Mouse (Mus musculus) intestine, embryonic 14.5 days (tissue): ENCODE measurements around the gene Rrbp1. TPM values are rescaled to one million over a fixed set of nuclear protein-coding genes. Genes with fewer than 3 reads are reported as not detected.
A peak's percentile ranks its signal among the peaks of the same experiment; 100 is the strongest.

Experiments
- ATAC-seq: fragments of 200-750 bp; cut with Nextera tagmentation; replicated peaks from 2 replicates; pipeline ENCODE4 v1.8.0; 2017; ENCODE audit warnings: low read depth, moderate number of reproducible peaks, moderate TSS enrichment, moderate library complexity; ENCODE audit not compliant: low FRiP score, low TSS enrichment
- DNase-seq: peaks from one replicate; pipeline ENCODE4 v3.0.0-alpha.2; 2018; ENCODE audit warnings: low spot score
- H3K27ac ChIP-seq: fragments of 300-500 bp; sonication (generic); 2 replicates; pipeline ENCODE4 v1.5.1; 2014; ENCODE audit warnings: low read depth, mild to moderate bottlenecking, control low read depth
- H3K27me3 ChIP-seq: fragments of 300-500 bp; sonication (generic); replicated peaks from 2 replicates; pipeline ENCODE4 v1.6.1; 2014; ENCODE audit warnings: low read length, control low read depth; ENCODE audit not compliant: control insufficient read depth, insufficient read depth
- H3K36me3 ChIP-seq: fragments of 300-500 bp; sonication (generic); 2 replicates; pipeline ENCODE4 v1.6.1; 2014; ENCODE audit warnings: low read length, control low read depth; ENCODE audit not compliant: control insufficient read depth, insufficient read depth
- H3K4me1 ChIP-seq: fragments of 300-500 bp; sonication (generic); replicated peaks from 2 replicates; pipeline ENCODE4 v1.6.1; 2014; ENCODE audit warnings: low read length, control low read depth, mixed read lengths; ENCODE audit not compliant: control insufficient read depth, insufficient read depth
- H3K4me2 ChIP-seq: fragments of 300-500 bp; sonication (generic); 2 replicates; pipeline ENCODE4 v1.6.1; 2014; ENCODE audit warnings: low read length
- H3K4me3 ChIP-seq: fragments of 300-500 bp; sonication (generic); 2 replicates; pipeline ENCODE4 v1.5.1; 2014; ENCODE audit warnings: low read depth, low read length, control low read depth, mixed read lengths
- H3K9ac ChIP-seq: fragments of 300-500 bp; sonication (generic); 2 replicates; pipeline ENCODE4 v1.6.1; 2014; ENCODE audit warnings: mild to moderate bottlenecking, low read length
- H3K9me3 ChIP-seq: fragments of 300-500 bp; sonication (generic); 2 replicates; pipeline ENCODE4 v1.6.1; 2016; ENCODE audit warnings: low read length, control low read depth; ENCODE audit not compliant: control insufficient read depth
- WGBS: fragments of 180-500 bp; shearing (Covaris S2); extraction: QIAGEN DNeasy Blood & Tissue Kit; methylation state at CpG from one replicate; pipeline ENCODE4 v1.1.7; 2014; 5-methylcytosine and 5-hydroxymethylcytosine counted together
- polyA plus RNA-seq: library from polyadenylated mRNA; unstranded; fragments of >200 nt; fragmentation: Nextera tagmentation; extraction: Ambion mirVana; gene quantifications from 2 replicates; pipeline ENCODE4 v1.2.1, GENCODE M21; 2014

Gene Rrbp1
- polyA plus RNA-seq, 1 experiment from 2014 or later = 104 TPM

DNA sequence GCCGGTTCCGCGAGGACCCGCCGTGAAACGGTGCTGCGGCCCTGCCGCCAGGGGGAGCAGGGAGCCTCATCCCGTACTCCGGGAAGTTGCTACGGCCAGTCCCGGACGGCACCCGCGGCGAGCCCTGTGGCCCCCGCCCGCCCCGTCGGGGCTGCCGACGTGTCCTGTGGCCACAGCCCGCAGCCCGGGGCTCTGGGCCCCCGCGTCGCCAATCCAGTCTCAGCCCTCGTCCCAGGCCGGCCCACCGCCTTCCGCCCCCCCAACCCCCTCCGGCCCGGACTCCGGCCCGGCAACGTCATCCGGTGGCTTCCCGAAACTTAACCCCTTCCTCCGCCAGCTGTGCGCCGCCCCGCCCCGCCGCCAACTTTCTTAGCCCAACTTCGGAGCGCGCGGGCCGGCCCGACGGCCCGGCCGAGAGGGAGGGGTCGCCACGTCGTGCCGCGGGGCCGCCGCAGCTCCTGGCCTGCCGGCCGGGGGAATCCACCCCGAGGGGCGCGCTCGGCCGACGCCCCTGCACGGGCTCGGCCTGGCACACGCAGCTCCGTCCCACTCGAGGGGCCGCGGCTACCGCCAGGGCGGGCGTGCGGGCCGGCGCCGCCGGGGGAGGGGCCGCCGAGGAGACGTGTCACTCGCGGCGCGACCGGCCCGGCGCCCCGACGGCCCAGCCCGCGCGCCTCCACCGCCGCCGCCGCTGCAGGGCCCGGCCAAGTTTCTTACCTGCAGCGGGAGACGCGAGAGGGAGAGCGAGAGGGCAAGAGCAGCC is 600 bp downstream of the Rrbp1 start:
- Histone ChIP-seq H3K9ac (peak overlapping the region; percentile 99), H3K36me3 (0 out of 2 replicates have a peak, but pooled peaks cover 3% of the 10 kb centered on the region), H3K4me2 (peak overlapping the region; percentile 92), H3K27ac (peak overlapping the region; percentile 98), H3K4me1 (peaks cover 39% of the 10 kb centered on the region), H3K27me3 (no peaks in the 10 kb centered on the region), H3K9me3 (no peaks in the 10 kb centered on the region), H3K4me3 (peak overlapping the region; percentile 91)
- ATAC-seq = peak; percentile 44
- WGBS = under 1% methylated on average over 77 of the region's 107 CpGs
- DNase-seq = no peak

DNA sequence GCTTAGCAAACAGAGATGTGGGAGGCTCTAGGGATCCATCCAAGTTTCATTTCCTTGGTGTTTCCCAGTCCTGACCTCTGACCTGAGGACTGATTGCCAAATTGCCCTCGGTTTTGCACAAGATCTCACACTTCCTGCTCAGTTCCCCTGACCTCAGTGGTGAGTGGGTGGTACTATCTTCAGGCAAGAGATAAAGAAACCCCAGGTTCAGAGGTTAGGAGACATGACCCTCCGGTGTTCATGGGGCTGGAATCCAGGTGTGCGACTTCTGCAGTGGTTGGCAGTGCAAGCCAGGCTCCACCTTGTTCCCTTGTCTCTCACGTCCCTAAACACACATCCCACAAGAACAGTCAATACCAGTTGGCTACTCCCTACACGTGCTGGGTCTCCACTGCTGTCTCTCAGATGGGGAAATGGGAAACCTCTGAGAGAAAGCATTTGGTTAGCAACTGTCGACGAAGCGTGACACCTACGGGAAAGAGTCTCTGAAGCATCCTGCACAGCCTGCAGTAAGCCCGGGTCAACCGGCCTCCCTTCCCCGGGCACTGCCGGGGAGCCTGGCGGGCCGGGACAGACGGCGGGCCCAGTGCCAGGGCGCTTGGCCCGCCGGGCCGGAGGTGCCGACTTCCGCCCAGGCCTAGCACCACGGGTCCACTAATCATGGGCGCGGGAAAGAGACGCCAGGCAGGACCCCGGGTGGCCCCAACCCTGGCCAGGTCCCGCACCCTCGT is 1.3 kb downstream of the Rrbp1 start:
- ATAC-seq = peak; percentile 22
- peak; percentile 93 for DNase-seq
- peaks cover 46% of the 10 kb centered on the region for H3K4me1 ChIP-seq
- WGBS = 2% methylated on average over 30 of the region's 30 CpGs
- no peaks in the 10 kb centered on the region for H3K27me3 ChIP-seq
- H3K4me3 ChIP-seq = peak overlapping the region; percentile 91
- H3K27ac ChIP-seq = peak overlapping the region; percentile 98
- H3K9ac ChIP-seq = peak overlapping the region; percentile 99
- peak overlapping the region; percentile 92 for H3K4me2 ChIP-seq
- 0 out of 2 replicates have a peak, but pooled peaks cover 3% of the 10 kb centered on the region for H3K36me3 ChIP-seq
- H3K9me3 ChIP-seq = no peaks in the 10 kb centered on the region

DNA sequence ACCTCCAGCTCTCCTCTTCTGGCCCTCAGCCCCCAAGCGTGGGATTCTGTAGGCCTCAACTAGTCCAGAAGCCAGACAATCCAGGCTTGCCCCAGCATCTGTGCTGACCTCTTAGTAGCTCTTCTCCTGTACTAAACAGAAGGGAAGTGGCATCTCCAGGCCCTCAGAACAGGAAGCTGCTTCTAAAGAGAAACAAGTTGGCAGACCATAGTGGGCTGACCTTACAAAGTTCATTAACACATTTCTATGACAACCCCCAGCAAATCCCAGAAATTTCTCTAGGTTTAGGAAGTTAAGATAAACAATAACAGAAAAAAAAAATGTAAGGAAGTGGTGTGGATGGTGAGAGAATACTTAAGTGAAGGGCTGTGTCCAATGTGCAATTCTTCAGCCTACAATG is 2.0 kb downstream of the Rrbp1 start:
- ATAC-seq = no peak
- Histone ChIP-seq H3K9ac (peak overlapping the region; percentile 99; the same call in 1 of the 2 replicates), H3K27me3 (no peaks in the 10 kb centered on the region), H3K4me2 (peak overlapping the region; percentile 92), H3K4me3 (peak overlapping the region; percentile 91), H3K27ac (0 out of 2 replicates have a peak overlapping the region, but pooled peaks have one; percentile 98), H3K36me3 (0 out of 2 replicates have a peak, but pooled peaks cover 3% of the 10 kb centered on the region), H3K9me3 (no peaks in the 10 kb centered on the region), H3K4me1 (peaks cover 49% of the 10 kb centered on the region)
- 56% methylated on average over 1 of the region's 1 CpGs for WGBS
- peak; percentile 52 for DNase-seq

DNA sequence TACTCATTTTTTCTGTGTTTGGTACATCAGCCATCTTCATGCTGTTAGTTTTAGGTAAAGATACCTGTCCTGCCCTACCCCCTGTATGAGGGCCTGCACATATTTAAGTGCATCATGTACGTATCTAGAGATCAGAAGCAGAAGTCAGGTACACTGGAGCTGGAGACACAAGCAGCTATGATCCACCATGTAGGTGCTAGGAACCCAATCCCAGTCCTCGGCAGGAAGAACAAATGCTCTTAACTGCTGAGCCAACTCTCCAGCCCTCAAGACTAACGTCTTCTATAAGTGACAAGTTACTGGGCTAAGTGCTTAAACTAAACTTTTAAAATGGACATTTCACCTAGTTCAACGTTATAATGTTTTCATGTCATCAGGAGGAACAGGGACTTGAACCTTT is 3.9 kb downstream of the Rrbp1 start:
- peaks cover 57% of the 10 kb centered on the region for H3K4me1 ChIP-seq
- no peak overlapping the region for H3K27ac ChIP-seq
- H3K9ac ChIP-seq = no peak overlapping the region
- WGBS = 83% methylated on average over 4 of the region's 4 CpGs
- DNase-seq (peak; percentile 41), ATAC-seq (no peak)
- H3K4me2 ChIP-seq = no peak overlapping the region
- 0 out of 2 replicates have a peak, but pooled peaks cover 7% of the 10 kb centered on the region for H3K36me3 ChIP-seq
- H3K9me3 ChIP-seq = no peaks in the 10 kb centered on the region
- no peak overlapping the region for H3K4me3 ChIP-seq
- H3K27me3 ChIP-seq = no peaks in the 10 kb centered on the region

DNA sequence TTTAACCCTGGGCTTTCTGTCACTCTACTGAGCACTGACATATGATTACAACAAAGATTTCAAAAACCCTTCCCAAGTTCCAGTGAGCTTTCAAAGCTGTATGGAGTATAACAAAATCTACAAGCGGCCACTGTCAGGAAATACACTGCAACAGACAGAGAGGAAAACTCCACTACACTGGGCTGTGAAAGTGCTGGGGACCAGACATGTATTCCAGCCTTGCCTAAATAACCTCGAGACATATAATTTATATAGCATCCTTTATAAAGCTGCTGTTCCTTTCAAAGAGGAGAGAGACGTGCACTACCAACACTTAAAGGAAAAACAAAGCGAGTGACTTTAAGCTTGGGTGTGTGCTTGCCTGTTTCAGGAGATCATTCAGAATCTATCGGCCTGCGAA is 4.4 kb downstream of the Rrbp1 start:
- no peak overlapping the region for H3K27ac ChIP-seq
- 0 out of 2 replicates have a peak, but pooled peaks cover 7% of the 10 kb centered on the region for H3K36me3 ChIP-seq
- H3K27me3 ChIP-seq = no peaks in the 10 kb centered on the region
- H3K9ac ChIP-seq = no peak overlapping the region
- 69% methylated on average over 6 of the region's 6 CpGs for WGBS
- peak; percentile 46 for DNase-seq
- H3K9me3 ChIP-seq = no peaks in the 10 kb centered on the region
- H3K4me1 ChIP-seq = peaks cover 57% of the 10 kb centered on the region
- no peak for ATAC-seq
- H3K4me3 ChIP-seq = no peak overlapping the region
- no peak overlapping the region for H3K4me2 ChIP-seq

DNA sequence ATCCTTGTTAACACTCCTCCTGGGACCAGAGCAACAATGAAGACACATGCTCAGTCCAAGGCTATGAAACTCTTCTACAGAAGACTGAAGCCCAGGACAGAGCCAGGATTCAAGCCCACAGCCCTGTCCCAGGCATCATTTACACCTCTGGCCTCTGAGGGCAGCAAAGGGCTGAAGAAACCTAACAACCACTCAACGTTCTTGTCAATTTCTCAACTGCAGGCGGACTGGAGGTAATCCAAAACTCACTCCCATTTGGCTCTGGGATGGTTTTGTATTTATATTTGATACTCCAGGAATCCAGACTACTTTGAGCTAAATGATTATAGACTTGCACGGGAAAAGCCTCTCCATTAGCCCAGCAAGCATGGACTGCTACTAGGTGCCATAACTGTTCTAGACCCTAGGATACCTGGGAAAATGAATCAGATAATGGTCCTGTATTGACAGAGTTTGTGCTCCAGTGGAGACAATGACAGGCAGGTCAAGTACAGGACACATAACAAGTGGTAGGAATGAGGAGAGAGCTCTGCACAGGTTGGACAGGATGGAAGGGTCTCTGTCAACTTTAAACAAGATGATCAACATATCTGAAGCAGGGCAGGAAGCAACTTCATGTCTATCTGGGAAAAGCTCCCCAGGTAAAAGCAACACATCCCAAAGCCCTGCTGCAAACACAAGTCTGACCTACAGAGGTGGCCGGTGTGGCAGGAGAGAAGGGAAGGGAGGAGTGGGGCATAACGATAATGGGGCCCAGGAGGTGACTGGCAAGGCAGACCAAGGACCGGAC is 5.7 kb downstream of the Rrbp1 start:
- Histone ChIP-seq H3K4me1 (peaks cover 57% of the 10 kb centered on the region), H3K27ac (no peak overlapping the region), H3K4me3 (no peak overlapping the region), H3K36me3 (0 out of 2 replicates have a peak, but pooled peaks cover 7% of the 10 kb centered on the region), H3K4me2 (no peak overlapping the region), H3K27me3 (no peaks in the 10 kb centered on the region), H3K9ac (no peak overlapping the region), H3K9me3 (no peaks in the 10 kb centered on the region)
- DNase-seq (peak; percentile 50), ATAC-seq (no peak)
- WGBS = 61% methylated on average over 6 of the region's 6 CpGs

DNA sequence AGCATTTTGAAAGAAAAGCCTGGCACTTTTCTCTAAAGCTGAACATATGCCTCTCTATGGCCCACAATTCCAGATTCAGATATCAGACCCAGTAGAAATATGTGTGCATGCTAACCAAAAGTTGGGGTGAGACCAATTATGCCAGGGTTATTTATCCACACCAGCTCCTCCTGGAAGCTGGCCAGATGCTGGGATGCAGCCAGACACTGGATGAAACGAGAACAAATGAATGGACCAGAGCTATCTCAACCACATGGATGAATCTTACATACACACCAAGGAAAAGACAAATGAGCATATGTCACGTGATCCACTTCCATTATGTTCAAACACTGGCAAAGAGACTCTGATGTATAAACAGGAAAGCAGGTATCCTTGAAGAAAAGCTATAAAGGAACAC is 7.5 kb downstream of the Rrbp1 start:
- Histone ChIP-seq H3K9me3 (no peaks in the 10 kb centered on the region), H3K27ac (no peak overlapping the region), H3K4me1 (peaks cover 45% of the 10 kb centered on the region), H3K4me3 (no peak overlapping the region), H3K4me2 (no peak overlapping the region), H3K27me3 (no peaks in the 10 kb centered on the region), H3K9ac (no peak overlapping the region), H3K36me3 (0 out of 2 replicates have a peak, but pooled peaks cover 4% of the 10 kb centered on the region)
- DNase-seq = no peak
- 49% methylated on average over 2 of the region's 2 CpGs for whole genome bisulfite sequencing
- no peak for ATAC-seq
